Mouse (Mus musculus) neutrophil, adult 59 days (primary cell): ENCODE measurements around the gene Sox1. TPM values are rescaled to one million over a fixed set of nuclear protein-coding genes. Genes with fewer than 3 reads are reported as not detected.

Experiments used
- total RNA-seq, 2 experiments: library from RNA; stranded (reverse); gene quantifications; 1 replicate in 1 of 2; 2 replicates in 1 of 2; pipeline ENCODE4 v1.2.4; 2023

The Sox1 gene
- total RNA-seq: not detected

GRCm38 (mm10) chr8:12395071-12396031 is at the start of gene Sox1:
Gene Sox1 (plus strand): TSS chr8:12395295.

Other genes with a start within 250 kb of the Sox1 start
- not detected for gene A230072I06Rik, start 116.5 kb upstream of the Sox1 start, total RNA-seq
- gene Spaca7, start 177.7 kb downstream of the Sox1 start, total RNA-seq: not detected